Mouse (Mus musculus): ENCODE measurements around the gene Med24. TPM values are rescaled to one million over a fixed set of nuclear protein-coding genes. Genes with fewer than 3 reads are reported as not detected.

The Med24 gene
- polyA plus RNA-seq, 2 experiments = 43.9 to 83.4 TPM

- Histone ChIP-seq H3K4me1 (ENCODE audit: control insufficient read depth, insufficient read depth, low read length) (peaks cover 15% of the 10 kb centered on the region), H3K27ac (replicated peaks; ENCODE audit: low read depth, low read length) (no peak overlapping the region), H3K9me3 (ENCODE audit: control insufficient read depth, low read length) (no peaks in the 10 kb centered on the region), H3K27me3 (ENCODE audit: control insufficient read depth, insufficient read depth, low read length) (no peaks in the 10 kb centered on the region), H3K36me3 (ENCODE audit: control insufficient read depth, insufficient read depth, low read length) (peaks cover 78% of the 10 kb centered on the region), H3K9ac (ENCODE audit: low read depth, low read length, severe bottlenecking) (no peak overlapping the region), H3K4me2 (replicated peaks; ENCODE audit: low read depth, low read length, severe bottlenecking) (no peak overlapping the region), H3K4me3 (replicated peaks; ENCODE audit: low read length) (no peak overlapping the region)
- ATAC-seq (ENCODE audit: low FRiP score, low read depth) = no peak
- 95% methylated on average over 4 of the region's 4 CpGs for WGBS
- no peak for TF ChIP-seq POLR2A (IDR thresholded peaks at IDR 0.05; ENCODE audit: borderline replicate concordance, extremely low read depth, insufficient read depth, insufficient read length)
- no peak for DNase-seq (ENCODE audit: low spot score)
Observed at GRCm38 (mm10) chr11:98761939-98762338, 32.7 kb upstream of the Med24 start.

DNA sequence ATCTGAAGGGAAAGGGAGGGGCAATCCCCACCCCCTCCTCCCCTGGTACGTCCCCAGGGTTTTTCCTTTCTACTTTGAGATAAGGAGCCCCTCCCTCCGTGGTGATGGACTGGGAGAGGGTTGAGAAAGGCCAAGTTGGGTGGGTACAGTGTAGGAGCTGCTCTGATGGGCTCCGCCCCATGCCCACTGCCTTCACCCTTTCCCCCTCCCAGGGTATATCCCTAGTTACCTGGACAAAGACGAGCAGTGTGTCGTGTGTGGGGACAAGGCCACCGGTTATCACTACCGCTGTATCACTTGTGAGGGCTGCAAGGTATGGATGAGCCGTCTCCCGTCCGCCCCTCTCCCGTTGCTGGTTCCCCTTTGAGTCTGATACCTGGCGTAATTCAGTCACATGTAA, 27.5 kb upstream of the Med24 start:
- H3K4me2 ChIP-seq (replicated peaks; ENCODE audit: low read depth, low read length, severe bottlenecking) = no peak overlapping the region
- H3K36me3 ChIP-seq (ENCODE audit: control insufficient read depth, insufficient read depth, low read length) = peaks cover 67% of the 10 kb centered on the region
- no peak for ATAC-seq (ENCODE audit: low FRiP score, low read depth)
- H3K27me3 ChIP-seq (ENCODE audit: control insufficient read depth, insufficient read depth, low read length) = no peaks in the 10 kb centered on the region
- no peak overlapping the region for H3K9ac ChIP-seq (ENCODE audit: low read depth, low read length, severe bottlenecking)
- H3K4me1 ChIP-seq (ENCODE audit: control insufficient read depth, insufficient read depth, low read length) = peaks cover 22% of the 10 kb centered on the region
- 86% methylated on average over 12 of the region's 12 CpGs for WGBS
- no peak overlapping the region for H3K4me3 ChIP-seq (replicated peaks; ENCODE audit: low read length)
- no peak for TF ChIP-seq POLR2A (IDR thresholded peaks at IDR 0.05; ENCODE audit: borderline replicate concordance, extremely low read depth, insufficient read depth, insufficient read length)
- no peak overlapping the region for H3K27ac ChIP-seq (replicated peaks; ENCODE audit: low read depth, low read length)
- DNase-seq (ENCODE audit: low spot score) = no peak
- H3K9me3 ChIP-seq (ENCODE audit: control insufficient read depth, low read length) = no peaks in the 10 kb centered on the region

GRCm38 (mm10) chr11:98755726-98756380, 26.6 kb upstream of the Med24 start:
- H3K9me3 ChIP-seq (ENCODE audit: control insufficient read depth, low read length) = no peaks in the 10 kb centered on the region
- peaks cover 30% of the 10 kb centered on the region for H3K4me1 ChIP-seq (ENCODE audit: control insufficient read depth, insufficient read depth, low read length)
- no peaks in the 10 kb centered on the region for H3K27me3 ChIP-seq (ENCODE audit: control insufficient read depth, insufficient read depth, low read length)
- ATAC-seq (ENCODE audit: low FRiP score, low read depth) = no peak
- peaks cover 59% of the 10 kb centered on the region for H3K36me3 ChIP-seq (ENCODE audit: control insufficient read depth, insufficient read depth, low read length)
- H3K27ac ChIP-seq (replicated peaks; ENCODE audit: low read depth, low read length) = no peak overlapping the region
- H3K4me2 ChIP-seq (replicated peaks; ENCODE audit: low read depth, low read length, severe bottlenecking) = no peak overlapping the region
- no peak overlapping the region for H3K4me3 ChIP-seq (replicated peaks; ENCODE audit: low read length)
- WGBS = 93% methylated on average over 6 of the region's 6 CpGs
- TF ChIP-seq POLR2A (IDR thresholded peaks at IDR 0.05; ENCODE audit: borderline replicate concordance, extremely low read depth, insufficient read depth, insufficient read length) = no peak
- DNase-seq (ENCODE audit: low spot score) = no peak
- no peak overlapping the region for H3K9ac ChIP-seq (ENCODE audit: low read depth, low read length, severe bottlenecking)

DNA sequence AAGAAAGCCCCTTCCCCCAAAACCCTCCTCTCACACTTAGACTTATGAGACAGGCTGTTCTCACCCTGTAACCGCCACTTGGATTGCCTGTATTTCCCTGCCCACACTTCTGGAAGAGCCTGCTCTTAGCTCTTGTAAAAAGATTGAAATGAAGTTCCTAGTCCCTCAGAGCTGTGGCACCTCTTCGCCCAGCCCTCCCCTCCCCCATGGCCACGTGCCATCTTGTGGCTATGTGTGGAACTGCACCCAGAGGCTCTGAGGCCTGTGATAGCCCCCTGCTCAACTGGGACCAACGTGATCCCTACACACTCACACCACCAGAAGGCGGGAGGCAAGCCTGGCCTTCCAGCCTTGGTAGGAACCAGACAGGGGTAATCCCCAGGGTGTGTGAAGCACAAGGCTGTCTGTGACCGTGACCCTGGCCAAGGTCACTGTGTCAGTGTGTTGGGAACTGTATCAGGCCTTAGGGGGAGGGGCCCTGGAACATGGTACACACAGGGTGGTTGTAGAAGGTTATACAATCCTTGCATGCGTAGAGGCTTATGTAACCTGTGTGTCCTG, 25.5 kb upstream of the Med24 start:
- no peak overlapping the region for H3K9ac ChIP-seq (ENCODE audit: low read depth, low read length, severe bottlenecking)
- WGBS = 29% methylated on average over 7 of the region's 7 CpGs
- no peak for TF ChIP-seq POLR2A (IDR thresholded peaks at IDR 0.05; ENCODE audit: borderline replicate concordance, extremely low read depth, insufficient read depth, insufficient read length)
- ATAC-seq (ENCODE audit: low FRiP score, low read depth) (peak; percentile 45; the same call in 1 of the 2 replicates), DNase-seq (ENCODE audit: low spot score) (no peak)
- no peaks in the 10 kb centered on the region for H3K27me3 ChIP-seq (ENCODE audit: control insufficient read depth, insufficient read depth, low read length)
- no peak overlapping the region for H3K4me3 ChIP-seq (replicated peaks; ENCODE audit: low read length)
- no peaks in the 10 kb centered on the region for H3K9me3 ChIP-seq (ENCODE audit: control insufficient read depth, low read length)
- peaks cover 42% of the 10 kb centered on the region for H3K4me1 ChIP-seq (ENCODE audit: control insufficient read depth, insufficient read depth, low read length)
- peaks cover 51% of the 10 kb centered on the region for H3K36me3 ChIP-seq (ENCODE audit: control insufficient read depth, insufficient read depth, low read length)
- H3K27ac ChIP-seq (replicated peaks; ENCODE audit: low read depth, low read length) = 0 out of 2 replicates have a peak overlapping the region, but pooled peaks have one; percentile 26
- H3K4me2 ChIP-seq (replicated peaks; ENCODE audit: low read depth, low read length, severe bottlenecking) = no peak overlapping the region

GRCm38 (mm10) chr11:98754151-98754620, 25.0 kb upstream of the Med24 start:
- no peak overlapping the region for H3K4me3 ChIP-seq (replicated peaks; ENCODE audit: low read length)
- no peak for TF ChIP-seq POLR2A (IDR thresholded peaks at IDR 0.05; ENCODE audit: borderline replicate concordance, extremely low read depth, insufficient read depth, insufficient read length)
- 62% methylated on average over 9 of the region's 9 CpGs for WGBS
- no peak for ATAC-seq (ENCODE audit: low FRiP score, low read depth)
- no peaks in the 10 kb centered on the region for H3K27me3 ChIP-seq (ENCODE audit: control insufficient read depth, insufficient read depth, low read length)
- H3K9ac ChIP-seq (ENCODE audit: low read depth, low read length, severe bottlenecking) = no peak overlapping the region
- H3K27ac ChIP-seq (replicated peaks; ENCODE audit: low read depth, low read length) = 0 out of 2 replicates have a peak overlapping the region, but pooled peaks have one; percentile 26
- H3K4me1 ChIP-seq (ENCODE audit: control insufficient read depth, insufficient read depth, low read length) = peaks cover 47% of the 10 kb centered on the region
- no peak for DNase-seq (ENCODE audit: low spot score)
- H3K36me3 ChIP-seq (ENCODE audit: control insufficient read depth, insufficient read depth, low read length) = peaks cover 48% of the 10 kb centered on the region
- H3K4me2 ChIP-seq (replicated peaks; ENCODE audit: low read depth, low read length, severe bottlenecking) = no peak overlapping the region
- no peaks in the 10 kb centered on the region for H3K9me3 ChIP-seq (ENCODE audit: control insufficient read depth, low read length)

Data from limb, embryonic 14.5 days (tissue).